26 mouse cellular contexts compared by ENCODE assay signal in the genomic region with DNA sequence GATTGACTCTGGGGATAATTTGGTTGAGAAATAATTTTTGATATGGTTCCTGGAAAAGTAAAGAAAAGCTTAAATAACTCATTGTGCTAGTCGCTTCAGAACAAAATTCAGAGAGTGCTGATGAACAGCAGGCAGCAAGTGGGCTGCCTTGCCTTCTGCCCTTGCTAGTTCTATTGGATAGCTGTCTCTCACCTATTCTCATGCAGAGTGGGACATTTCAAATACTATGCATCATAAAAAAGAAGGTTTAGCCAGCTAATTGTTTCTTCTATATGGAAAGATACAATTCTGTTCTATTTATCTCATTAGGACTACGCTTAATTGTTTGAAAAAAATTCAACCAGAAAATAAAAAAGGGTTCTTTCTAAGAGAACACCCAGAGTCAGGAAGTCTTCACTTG.
DNase-seq lines count a peak whose midpoint lies in the region; ATAC-seq and TF ChIP-seq lines count a peak whose summit lies in the region.
"Had no signal": no experiment of that assay in that cellular context is flagged by ENCODE, and none has a peak within 500 bp of the region (broad histone marks: within the 10 kb centered on the region; RNA-seq: fewer than 3 reads in every experiment).

No protein-coding gene starts in this region.

- in situ Hi-C loops in ES-E14 (cut with MboI; ENCODE audit: low sequenced_read_pairs in 2 of 2, unreplicated experiment in 2 of 2): no loop called here

- peaks cover 0 to 5% of the 10 kb centered on the region in 2 experiments; a peak in 1 of 4 replicates for H3K4me1 ChIP-seq in ES-E14 (ENCODE audit: control insufficient read depth in 2 of 2, insufficient read depth in 2 of 2, low read length in 2 of 2, poor library complexity in 1 of 2)

- no peaks in the 10 kb centered on the region for H3K9me3 ChIP-seq in ES-E14 (ENCODE audit: control insufficient read depth, insufficient read depth, low read depth, low read length)
- H3K9me3 ChIP-seq: G1E had no signal

- ATAC-seq in cerebellum, adult (ENCODE audit: insufficient number of reproducible peaks, low FRiP score, low TSS enrichment): no peak
- ATAC-seq: activated CD4-positive, CD25-positive, alpha-beta regulatory T cell, adult 4 months; CD4-positive, CD25-positive, alpha-beta regulatory T cell, adult 4 months; Patski had no signal

- H3K36me3 ChIP-seq in ES-E14 (ENCODE audit: control insufficient read depth, insufficient read depth, low read length, poor library complexity, severe bottlenecking): no peaks in the 10 kb centered on the region
- H3K36me3 ChIP-seq: G1E had no signal

- H3K4me3 ChIP-seq in ES-E14 (ENCODE audit: insufficient read depth in 1 of 2, low read depth in 1 of 2, low read length in 2 of 2, poor library complexity in 1 of 2, severe bottlenecking in 1 of 2): no peak overlapping the region

- DNase-seq in ES-CJ7 (ENCODE audit: low read depth, low spot score) (peak; percentile 61), ES-E14 (ENCODE audit: low read depth, low spot score) (peak; percentile 29), R1 (ENCODE audit: low read depth, low spot score) (peak; percentile 55), ZHBTc4 (ENCODE audit: low read depth, low spot score) (peak; percentile 50)
- DNase-seq in kidney, adult 8-10 months: no peak
- DNase-seq in ovary, adult 18-20 months (ENCODE audit: low spot score): no peak
- no peak for DNase-seq in heart, adult 18-20 months
- DNase-seq: adrenal gland, adult 2 months; adrenal gland, adult 8-10 months; adrenal gland, postnatal 10 days; adrenal gland, postnatal 14 days; adrenal gland, postnatal 25 days; adrenal gland, postnatal 36 days; B cell, adult 2 months; cerebellum, adult 11 months; cerebellum, adult 11-12 months; cerebellum, adult 18-20 months; cerebellum, adult 2 months; cerebellum, adult 8-10 months; cerebellum, adult 9-10 months; cerebellum, adult 9-11 months had no signal

- no peak overlapping the region for H3K9ac ChIP-seq in ES-E14 (ENCODE audit: insufficient read depth, low read depth, low read length, poor library complexity, severe bottlenecking)

- no peak overlapping the region for H3K27ac ChIP-seq in ES-E14 (ENCODE audit: insufficient read depth, low read depth, low read length, poor library complexity, severe bottlenecking)

TF ChIP-seq in ES-E14, 5 proteins besides CTCF, POLR2A, EP300 and RAD21:
- TF ChIP-seq CHD2 (IDR thresholded peaks at IDR 0.05; ENCODE audit: low read depth, low read length) (no peak), ZNF384 (IDR thresholded peaks at IDR 0.05; ENCODE audit: low read depth, low read length) (peak; percentile 32; the same call in 1 of the 2 replicates), ZC3H11A (IDR thresholded peaks at IDR 0.05; ENCODE audit: borderline replicate concordance, low read depth, low read length) (no peak), MAFK (IDR thresholded peaks at IDR 0.05; ENCODE audit: insufficient read depth, low read depth, low read length) (no peak), HCFC1 (IDR thresholded peaks at IDR 0.05; ENCODE audit: borderline replicate concordance, insufficient read depth, low read length) (no peak)

Comparison
In these comparisons a context has a peak if more than half of its experiments do, and no peak if none do; other contexts are left out.
1. DNase-seq: peak in ES-CJ7 (single experiment), ES-E14 (single experiment), R1 (single experiment) and ZHBTc4 (single experiment); none in kidney, adult 8-10 months (0 of 2), ovary, adult 18-20 months (single experiment) and heart, adult 18-20 months (0 of 2).